ENCODE assay signal across 14 mouse cellular contexts in genomic region chr3:79283976-79284375, GRCm38 (mm10). TPM values are rescaled to one million over a fixed set of nuclear protein-coding genes. Genes with fewer than 3 reads are reported as not detected.
DNase-seq lines count a peak whose midpoint lies in the region; ATAC-seq and TF ChIP-seq lines count a peak whose summit lies in the region.
"Had no signal": no experiment of that assay in that cellular context is flagged by ENCODE, and none has a peak within 500 bp of the region (broad histone marks: within the 10 kb centered on the region; RNA-seq: fewer than 3 reads in every experiment).

No protein-coding gene starts in this region.

- no peak for DNase-seq in kidney, postnatal 10 days
- DNase-seq in embryonic facial prominence, embryonic 10.5 days (ENCODE audit: low spot score): no peak
- no peak for DNase-seq in hindbrain, postnatal 0 days (ENCODE audit: low spot score)
- no peak for DNase-seq in testis, postnatal 10 days (ENCODE audit: low spot score)
- no peak for DNase-seq in natural killer cell, adult 2 months (ENCODE audit: low spot score in 2 of 2)
- DNase-seq: liver had no signal

- H3K4me2 ChIP-seq in kidney, embryonic 15.5 days: peak overlapping the region; percentile 81
- peak overlapping the region; percentile 76; the same call in 1 of the 2 replicates for H3K4me2 ChIP-seq in hindbrain, postnatal 0 days (ENCODE audit: low read depth, low read length)

- H3K27ac ChIP-seq in kidney, embryonic 15.5 days: no peak overlapping the region
- no peak overlapping the region; the same call in 1 of the 2 replicates for H3K27ac ChIP-seq in brown adipose tissue, adult 24 weeks (replicated peaks; ENCODE audit: low read depth, low read length)
- no peak overlapping the region for H3K27ac ChIP-seq in embryonic facial prominence, embryonic 10.5 days (replicated peaks)
- no peak overlapping the region for H3K27ac ChIP-seq in hindbrain, postnatal 0 days

- no peak overlapping the region for H3K4me3 ChIP-seq in kidney, embryonic 15.5 days (replicated peaks)
- peak overlapping the region; percentile 4; the same call in 1 of the 2 replicates for H3K4me3 ChIP-seq in brown adipose tissue, adult 24 weeks (ENCODE audit: insufficient read depth, low read depth, low read length)
- peak overlapping the region; percentile 18; the same call in 1 of the 2 replicates for H3K4me3 ChIP-seq in embryonic facial prominence, embryonic 10.5 days
- no peak overlapping the region for H3K4me3 ChIP-seq in hindbrain, postnatal 0 days (ENCODE audit: low read length)

- ATAC-seq in kidney, embryonic 15.5 days (replicated peaks; ENCODE audit: low FRiP score): no peak
- no peak for ATAC-seq in hindbrain, postnatal 0 days
- ATAC-seq: inflammation-experienced regulatory T-cells, adult 6 months had no signal

- H3K27me3 ChIP-seq in kidney, embryonic 15.5 days: no peaks in the 10 kb centered on the region; the same call in 1 of the 2 replicates
- peaks cover 12% of the 10 kb centered on the region for H3K27me3 ChIP-seq in embryonic facial prominence, embryonic 10.5 days (replicated peaks; ENCODE audit: low read depth, poor library complexity, severe bottlenecking)
- H3K27me3 ChIP-seq in hindbrain, postnatal 0 days (ENCODE audit: insufficient read depth, low read length): no peaks in the 10 kb centered on the region

- peaks cover 39% of the 10 kb centered on the region for H3K4me1 ChIP-seq in kidney, embryonic 15.5 days
- H3K4me1 ChIP-seq in brown adipose tissue, adult 24 weeks (ENCODE audit: control insufficient read depth, insufficient read depth, insufficient read length, low read length): peaks cover 32% of the 10 kb centered on the region
- H3K4me1 ChIP-seq in embryonic facial prominence, embryonic 10.5 days: peaks cover 55% of the 10 kb centered on the region
- peaks cover 20% of the 10 kb centered on the region for H3K4me1 ChIP-seq in hindbrain, postnatal 0 days (ENCODE audit: insufficient read depth, low read length)

- H3K36me3 ChIP-seq in kidney, embryonic 15.5 days: no peaks in the 10 kb centered on the region
- H3K36me3 ChIP-seq in embryonic facial prominence, embryonic 10.5 days (replicated peaks): no peaks in the 10 kb centered on the region
- no peaks in the 10 kb centered on the region for H3K36me3 ChIP-seq in hindbrain, postnatal 0 days (ENCODE audit: insufficient read depth, low read length)

- no peaks in the 10 kb centered on the region for H3K9me3 ChIP-seq in kidney, embryonic 15.5 days (replicated peaks)
- H3K9me3 ChIP-seq in embryonic facial prominence, embryonic 10.5 days: no peaks in the 10 kb centered on the region
- no peaks in the 10 kb centered on the region for H3K9me3 ChIP-seq in hindbrain, postnatal 0 days (ENCODE audit: low read length)

- no peak for TF ChIP-seq CTCF in hindbrain, postnatal 0 days (IDR thresholded peaks at IDR 0.05; ENCODE audit: low read depth)

- WGBS in kidney, embryonic 15.5 days: 50% methylated on average over 3 of the region's 3 CpGs
- 58% methylated on average over 3 of the region's 3 CpGs for WGBS in embryonic facial prominence, embryonic 10.5 days
- 70% methylated on average over 3 of the region's 3 CpGs for WGBS in hindbrain, postnatal 0 days

- no peak overlapping the region for H3K9ac ChIP-seq in kidney, embryonic 15.5 days
- H3K9ac ChIP-seq in hindbrain, postnatal 0 days (replicated peaks; ENCODE audit: low read length): no peak overlapping the region

RNA-seq across cellular contexts. Expression of gene Rapgef2, which starts 2.3 kb away (rescaled TPM):
- 5.4 TPM in 2 replicates for polyA plus RNA-seq in kidney, embryonic 15.5 days (2015; fragmentation: Nextera tagmentation; extraction: Ambion mirVana)
- polyA plus RNA-seq in brown adipose tissue, adult 24 weeks (2012; ENCODE audit: insufficient read depth, insufficient read length, missing spikeins): 6.6 and 8.9 TPM in 2 replicates
- 5.0 and 5.8 TPM in 2 replicates for polyA plus RNA-seq in embryonic facial prominence, embryonic 10.5 days (2016; fragmentation: Nextera tagmentation; extraction: Ambion mirVana)
- total RNA-seq in hindbrain, postnatal 0 days (2014; rRNA removed): 49.6 and 49.8 TPM in 2 replicates
- polyA plus RNA-seq in hindbrain, postnatal 0 days (2015; fragmentation: Nextera tagmentation; extraction: Ambion mirVana): 8.2 and 8.8 TPM in 2 replicates

RNA-seq across cellular contexts. Expression of gene Gm17359, which starts 52.5 kb away (rescaled TPM):
- polyA plus RNA-seq in kidney, embryonic 15.5 days (2015; fragmentation: Nextera tagmentation; extraction: Ambion mirVana): not detected in 2 replicates
- polyA plus RNA-seq in brown adipose tissue, adult 24 weeks (2012; ENCODE audit: insufficient read depth, insufficient read length, missing spikeins): not detected in 2 replicates
- 0.10 TPM in 1 of 2 replicates, not detected in the other for polyA plus RNA-seq in embryonic facial prominence, embryonic 10.5 days (2016; fragmentation: Nextera tagmentation; extraction: Ambion mirVana)
- total RNA-seq in hindbrain, postnatal 0 days (2014; rRNA removed): not detected in 2 replicates
- 0.13 TPM in 1 of 2 replicates, not detected in the other for polyA plus RNA-seq in hindbrain, postnatal 0 days (2015; fragmentation: Nextera tagmentation; extraction: Ambion mirVana)
- total RNA-seq: ES-E14; layer of hippocampus, postnatal 10 days; megakaryocyte, adult 5-6 weeks had no signal
- polyA plus RNA-seq: inflammation-experienced regulatory T-cells, adult 6 months; small intestine, adult 2 months; thymus, postnatal 0 days had no signal

Comparison
In these comparisons a context has a peak if more than half of its experiments do, and no peak if none do; other contexts are left out.
1. H3K4me3 ChIP-seq: peak in brown adipose tissue, adult 24 weeks (single experiment) and embryonic facial prominence, embryonic 10.5 days (single experiment); none in kidney, embryonic 15.5 days (single experiment) and hindbrain, postnatal 0 days (single experiment).